4 mouse cellular contexts compared by ENCODE assay signal in the genomic region with DNA sequence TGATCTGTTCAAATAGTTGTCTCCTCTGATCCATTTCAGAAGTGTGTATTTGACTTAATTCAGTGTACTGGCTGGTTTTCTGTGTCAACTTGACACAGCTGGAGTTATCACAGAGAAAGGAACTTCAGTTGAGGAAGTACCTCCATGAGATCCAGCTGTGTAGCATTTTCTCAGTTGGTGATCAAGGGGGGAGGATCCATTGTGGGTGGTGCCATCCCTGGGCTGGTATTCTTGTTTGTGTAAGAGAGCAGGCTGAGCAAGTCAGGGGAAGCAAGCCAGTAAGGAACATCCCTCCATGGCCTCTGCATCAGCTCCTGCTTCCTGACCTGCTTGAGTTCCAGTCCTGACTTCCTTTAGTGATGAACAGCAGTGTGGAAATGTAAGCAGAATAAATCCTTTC.
DNase-seq lines count a peak whose midpoint lies in the region; TF ChIP-seq lines count a peak whose summit lies in the region.
"Not testable (repeated sequence)": the region's sequence is repeated elsewhere in the genome, so short reads cannot be mapped to it uniquely, and the experiment has no call there.

No protein-coding gene starts in this region.

- H3K9ac ChIP-seq in liver, adult 2 months (ENCODE audit: low read depth, low read length) = not testable (repeated sequence)

- H3K4me3 ChIP-seq in gastrocnemius, adult 2 months; liver, adult 2 months (ENCODE audit: insufficient read depth, low read depth, low read length): not testable (repeated sequence)

- intact Hi-C loops in gastrocnemius, adult 2 months (cut with DNase I) = not testable (repeated sequence)

- not testable (repeated sequence) for H3K4me1 ChIP-seq in liver, adult 2 months (ENCODE audit: control insufficient read depth, insufficient read depth, low read length)

- peak; percentile 24 for DNase-seq in MEL-GATA-1-ER (ENCODE audit: extremely low read depth, low read depth)
- DNase-seq in gastrocnemius, adult 2 months = peak; percentile 22
- DNase-seq in heart, adult 11 months = peak; percentile 95
- peak; percentile 4 for DNase-seq in liver, adult 2 months (ENCODE audit: extremely low read depth, low read depth, low spot score)

- not testable (repeated sequence) for TF ChIP-seq CTCF in gastrocnemius, adult 2 months (IDR thresholded peaks at IDR 0.05); liver, adult 2 months (IDR thresholded peaks at IDR 0.05; ENCODE audit: low read depth, low read length)

- H3K36me3 ChIP-seq in liver, adult 2 months (ENCODE audit: control insufficient read depth, insufficient read depth, low read length) = not testable (repeated sequence)

- not testable (repeated sequence) for H3K27ac ChIP-seq in gastrocnemius, adult 2 months; liver, adult 2 months (replicated peaks; ENCODE audit: insufficient read depth, low read depth, low read length)

- not testable (repeated sequence) for H3K27me3 ChIP-seq in liver, adult 2 months (ENCODE audit: control insufficient read depth, insufficient read depth, low read length)

- not testable (repeated sequence) for TF ChIP-seq POLR2A in liver, adult 2 months (IDR thresholded peaks at IDR 0.05; ENCODE audit: extremely low read depth, insufficient read depth, low read length)

- H3K79me2 ChIP-seq in liver, adult 2 months (ENCODE audit: control insufficient read depth, insufficient read depth, low read length) = not testable (repeated sequence)

Comparison
In these comparisons a context has a peak if more than half of its experiments do, and no peak if none do; other contexts are left out.
1. DNase-seq: peak in every context shown above with its lines; median percentile 95 in heart, adult 11 months; 24 in MEL-GATA-1-ER; 22 in gastrocnemius, adult 2 months; 4 in liver, adult 2 months.